Mouse (Mus musculus): ENCODE measurements around the gene Prodh2.
A peak's percentile ranks its signal among the peaks of the same experiment; 100 is the strongest.

GRCm38 (mm10) chr7:30492765-30493164 is 657 bp upstream of the Prodh2 start:
- 0 out of 2 replicates have a peak, but pooled peaks have one; percentile 41 for TF ChIP-seq ZC3H11A (IDR thresholded peaks at IDR 0.05; ENCODE audit: borderline replicate concordance, low read depth, low read length)
- TF ChIP-seq HCFC1 (IDR thresholded peaks at IDR 0.05; ENCODE audit: borderline replicate concordance, insufficient read depth, low read length) = no peak
